Mouse (Mus musculus) liver, embryonic 16.5 days (tissue): Measurements from ENCODE around the gene Anp32e. TPM values are rescaled to one million over a fixed set of nuclear protein-coding genes. Genes with fewer than 3 reads are reported as not detected.
"Not testable (repeated sequence)": the region's sequence is repeated elsewhere in the genome, so short reads cannot be mapped to it uniquely, and the experiment has no call there.

ENCODE experiments used
- ATAC-seq: fragments of 200-750 bp; cut with Nextera tagmentation; 2 replicates; pipeline ENCODE4 v1.8.0; 2017; ENCODE audit warnings: low read depth, mild to moderate bottlenecking, moderate number of reproducible peaks, moderate library complexity
- H3K27ac ChIP-seq: fragments of 300-500 bp; sonication (generic); 2 replicates; pipeline ENCODE4 v1.5.1; 2014; ENCODE audit warnings: mild to moderate bottlenecking, low read length
- H3K27me3 ChIP-seq: fragments of 300-500 bp; sonication (generic); 2 replicates; pipeline ENCODE4 v1.6.1; 2014; ENCODE audit warnings: low read depth, low read length, mixed read lengths; ENCODE audit not compliant: control insufficient read depth, insufficient read depth
- H3K36me3 ChIP-seq: fragments of 300-500 bp; sonication (generic); 2 replicates; pipeline ENCODE4 v1.6.1; 2014; ENCODE audit warnings: mild to moderate bottlenecking; ENCODE audit not compliant: control insufficient read depth, insufficient read depth
- H3K4me1 ChIP-seq: fragments of 300-500 bp; sonication (generic); 2 replicates; pipeline ENCODE4 v1.6.1; 2014; ENCODE audit warnings: low read depth, low read length, mixed read lengths; ENCODE audit not compliant: control insufficient read depth
- H3K4me2 ChIP-seq: fragments of 300-500 bp; sonication (generic); 2 replicates; pipeline ENCODE4 v1.6.1; 2014; ENCODE audit warnings: low read depth, low read length, mixed read lengths
- H3K4me3 ChIP-seq: fragments of 300-500 bp; sonication (generic); 2 replicates; pipeline ENCODE4 v1.5.1; 2014; ENCODE audit warnings: low read depth, mild to moderate bottlenecking, low read length
- H3K9ac ChIP-seq: fragments of 300-500 bp; sonication (generic); 2 replicates; pipeline ENCODE4 v1.6.1; 2014; ENCODE audit warnings: low read depth, low read length
- H3K9me3 ChIP-seq: fragments of 300-500 bp; sonication (generic); replicated peaks from 2 replicates; pipeline ENCODE4 v1.6.1; 2016; ENCODE audit warnings: low read length; ENCODE audit not compliant: control insufficient read depth
- WGBS: fragments of 180-500 bp; shearing (Covaris S2); extraction: QIAGEN DNeasy Blood & Tissue Kit; methylation state at CpG from one replicate; pipeline ENCODE4 v1.1.7; 2014; ENCODE audit not compliant: insufficient replicate concordance; 5-methylcytosine and 5-hydroxymethylcytosine counted together
- polyA plus RNA-seq: library from polyadenylated mRNA; unstranded; fragments of >200 nt; fragmentation: Nextera tagmentation; extraction: Ambion mirVana; gene quantifications from 2 replicates; pipeline ENCODE4 v1.2.1, GENCODE M21; 2015

Anp32e gene
- polyA plus RNA-seq, 1 experiment from 2014 or later = 118 TPM

GRCm38 (mm10) chr3:95945731-95946240, 16.7 kb downstream of the Anp32e start:
- Histone ChIP-seq H3K4me1 (peaks cover 3% of the 10 kb centered on the region; the same call in 1 of the 2 replicates), H3K9ac (no peak overlapping the region), H3K9me3 (no peaks in the 10 kb centered on the region), H3K4me2 (no peak overlapping the region), H3K36me3 (peaks cover 46% of the 10 kb centered on the region), H3K27me3 (no peaks in the 10 kb centered on the region), H3K27ac (no peak overlapping the region), H3K4me3 (no peak overlapping the region)
- 91% methylated on average over 14 of the region's 14 CpGs for WGBS
- ATAC-seq = no peak

GRCm38 (mm10) chr3:95948325-95948724, 19.3 kb downstream of the Anp32e start:
- no peaks in the 10 kb centered on the region for H3K27me3 ChIP-seq
- 78% methylated on average over 5 of the region's 5 CpGs for WGBS

GRCm38 (mm10) chr3:95950763-95951551, 21.9 kb downstream of the Anp32e start:
- WGBS = under 1% methylated on average over 49 of the region's 49 CpGs
- H3K4me1 ChIP-seq = peaks cover 10% of the 10 kb centered on the region
- H3K4me3 ChIP-seq = peak overlapping the region; percentile 73
- no peaks in the 10 kb centered on the region for H3K9me3 ChIP-seq
- H3K4me2 ChIP-seq = peak overlapping the region; percentile 92
- peak overlapping the region; percentile 95 for H3K27ac ChIP-seq
- H3K9ac ChIP-seq = peak overlapping the region; percentile 80
- peaks cover 7% of the 10 kb centered on the region for H3K36me3 ChIP-seq
- H3K27me3 ChIP-seq = no peaks in the 10 kb centered on the region
- peak; percentile 94 for ATAC-seq

More at GRCm38 (mm10) chr3:95948325-95948724, 19.3 kb downstream of the Anp32e start:
- Histone ChIP-seq H3K4me1 (peaks cover 7% of the 10 kb centered on the region; the same call in 1 of the 2 replicates), H3K9me3 (no peaks in the 10 kb centered on the region), H3K4me3 (no peak overlapping the region), H3K4me2 (no peak overlapping the region), H3K9ac (no peak overlapping the region), H3K27ac (no peak overlapping the region), H3K36me3 (peaks cover 22% of the 10 kb centered on the region)
- ATAC-seq = no peak

GRCm38 (mm10) chr3:95951566-95951965, 22.5 kb downstream of the Anp32e start:
- Histone ChIP-seq H3K4me2 (peak overlapping the region; percentile 92), H3K4me3 (peak overlapping the region; percentile 73), H3K9ac (peak overlapping the region; percentile 80), H3K27ac (peak overlapping the region; percentile 95), H3K4me1 (peaks cover 10% of the 10 kb centered on the region)
- ATAC-seq, H3K36me3 ChIP-seq, H3K9me3 ChIP-seq, H3K27me3 ChIP-seq: not testable (repeated sequence)
- 59% methylated on average over 12 of the region's 12 CpGs for WGBS

- H3K9ac ChIP-seq = no peak overlapping the region
- H3K4me3 ChIP-seq = no peak overlapping the region
- H3K27ac ChIP-seq = no peak overlapping the region
- peaks cover 16% of the 10 kb centered on the region for H3K4me1 ChIP-seq
- H3K36me3 ChIP-seq = no peaks in the 10 kb centered on the region; the same call in 1 of the 2 replicates
- no peak overlapping the region for H3K4me2 ChIP-seq
- no peaks in the 10 kb centered on the region for H3K27me3 ChIP-seq
- no peaks in the 10 kb centered on the region for H3K9me3 ChIP-seq
- no peak for ATAC-seq
Measured at GRCm38 (mm10) chr3:95953023-95953422, 24.0 kb downstream of the Anp32e start.

GRCm38 (mm10) chr3:95953522-95953921, 24.5 kb downstream of the Anp32e start:
- H3K9me3 ChIP-seq = no peaks in the 10 kb centered on the region
- 64% methylated on average over 3 of the region's 3 CpGs for WGBS
- H3K4me3 ChIP-seq = no peak overlapping the region
- no peak overlapping the region for H3K27ac ChIP-seq
- H3K4me2 ChIP-seq = no peak overlapping the region
- no peak for ATAC-seq
- H3K36me3 ChIP-seq = no peaks in the 10 kb centered on the region
- H3K9ac ChIP-seq = no peak overlapping the region
- no peaks in the 10 kb centered on the region for H3K27me3 ChIP-seq
- peaks cover 16% of the 10 kb centered on the region for H3K4me1 ChIP-seq

GRCm38 (mm10) chr3:95954648-95955173, 25.7 kb downstream of the Anp32e start:
- not testable (repeated sequence) for H3K27me3 ChIP-seq, H3K27ac ChIP-seq, H3K9ac ChIP-seq, H3K4me2 ChIP-seq, ATAC-seq, H3K36me3 ChIP-seq, H3K9me3 ChIP-seq, H3K4me3 ChIP-seq
- H3K4me1 ChIP-seq = peaks cover 13% of the 10 kb centered on the region
- WGBS = 78% methylated on average over 12 of the region's 12 CpGs

- H3K9ac ChIP-seq = no peak overlapping the region
- no peak for ATAC-seq
- H3K36me3 ChIP-seq = no peaks in the 10 kb centered on the region
- no peak overlapping the region for H3K4me2 ChIP-seq
- WGBS = 69% methylated on average over 5 of the region's 5 CpGs
- peaks cover 13% of the 10 kb centered on the region for H3K4me1 ChIP-seq
- no peak overlapping the region for H3K4me3 ChIP-seq
- H3K9me3 ChIP-seq = no peaks in the 10 kb centered on the region
- H3K27me3 ChIP-seq = no peaks in the 10 kb centered on the region
- H3K27ac ChIP-seq = no peak overlapping the region
Measured at GRCm38 (mm10) chr3:95955318-95955717, 26.3 kb downstream of the Anp32e start.
